Mouse (Mus musculus): ENCODE measurements around the gene Pik3ca. TPM values are rescaled to one million over a fixed set of nuclear protein-coding genes. Genes with fewer than 3 reads are reported as not detected.
"Not testable (repeated sequence)": the region's sequence is repeated elsewhere in the genome, so short reads cannot be mapped to it uniquely, and the experiment has no call there.

Pik3ca gene
- polyA plus RNA-seq, 1 experiment from 2014 or later, result 16.7 TPM

- ATAC-seq (replicated peaks; ENCODE audit: low FRiP score, low TSS enrichment, low read depth) (no peak), DNase-seq (ENCODE audit: low spot score) (no peak)
- H3K4me3 ChIP-seq (ENCODE audit: low read depth, low read length), result no peak overlapping the region
- no peak overlapping the region for H3K9ac ChIP-seq (ENCODE audit: low read length)
- H3K27ac ChIP-seq (ENCODE audit: low read depth), result no peak overlapping the region
- H3K9me3 ChIP-seq (ENCODE audit: control insufficient read depth, low read length), result no peaks in the 10 kb centered on the region
- peaks cover 13% of the 10 kb centered on the region for H3K4me1 ChIP-seq (replicated peaks; ENCODE audit: control insufficient read depth, insufficient read depth, low read length)
- H3K4me2 ChIP-seq (ENCODE audit: low read length), result no peak overlapping the region
- H3K36me3 ChIP-seq (ENCODE audit: control insufficient read depth, insufficient read depth, low read length), result no peaks in the 10 kb centered on the region
- 70% methylated on average over 4 of the region's 4 CpGs for WGBS
- H3K27me3 ChIP-seq (replicated peaks; ENCODE audit: control insufficient read depth, insufficient read depth, low read length), result no peaks in the 10 kb centered on the region
Measured at GRCm38 (mm10) chr3:32427695-32428094, 30.2 kb downstream of the Pik3ca start.

- Histone ChIP-seq H3K9ac (ENCODE audit: low read length) (no peak overlapping the region), H3K36me3 (ENCODE audit: control insufficient read depth, insufficient read depth, low read length) (no peaks in the 10 kb centered on the region), H3K27me3 (replicated peaks; ENCODE audit: control insufficient read depth, insufficient read depth, low read length) (no peaks in the 10 kb centered on the region), H3K4me3 (ENCODE audit: low read depth, low read length) (no peak overlapping the region), H3K4me2 (ENCODE audit: low read length) (no peak overlapping the region), H3K4me1 (replicated peaks; ENCODE audit: control insufficient read depth, insufficient read depth, low read length) (peaks cover 13% of the 10 kb centered on the region), H3K9me3 (ENCODE audit: control insufficient read depth, low read length) (no peaks in the 10 kb centered on the region), H3K27ac (ENCODE audit: low read depth) (no peak overlapping the region)
- DNase-seq (ENCODE audit: low spot score), result no peak
- no peak for ATAC-seq (replicated peaks; ENCODE audit: low FRiP score, low TSS enrichment, low read depth)
- WGBS, result 91% methylated on average over 3 of the region's 3 CpGs
Measured at GRCm38 (mm10) chr3:32428361-32428760, 30.9 kb downstream of the Pik3ca start.

GRCm38 (mm10) chr3:32428921-32429320, 31.4 kb downstream of the Pik3ca start:
- Histone ChIP-seq H3K4me3 (ENCODE audit: low read depth, low read length) (no peak overlapping the region), H3K9me3 (ENCODE audit: control insufficient read depth, low read length) (no peaks in the 10 kb centered on the region), H3K9ac (ENCODE audit: low read length) (no peak overlapping the region), H3K27me3 (replicated peaks; ENCODE audit: control insufficient read depth, insufficient read depth, low read length) (no peaks in the 10 kb centered on the region), H3K36me3 (ENCODE audit: control insufficient read depth, insufficient read depth, low read length) (no peaks in the 10 kb centered on the region), H3K4me1 (replicated peaks; ENCODE audit: control insufficient read depth, insufficient read depth, low read length) (peaks cover 13% of the 10 kb centered on the region), H3K4me2 (ENCODE audit: low read length) (no peak overlapping the region), H3K27ac (ENCODE audit: low read depth) (no peak overlapping the region)
- DNase-seq (ENCODE audit: low spot score) (no peak), ATAC-seq (replicated peaks; ENCODE audit: low FRiP score, low TSS enrichment, low read depth) (no peak)
- 39% methylated on average over 4 of the region's 4 CpGs for WGBS

- not testable (repeated sequence) for ATAC-seq (replicated peaks; ENCODE audit: low FRiP score, low TSS enrichment, low read depth); DNase-seq (ENCODE audit: low spot score)
Measured at GRCm38 (mm10) chr3:32429351-32429750, 31.9 kb downstream of the Pik3ca start.

GRCm38 (mm10) chr3:32430394-32430793, 32.9 kb downstream of the Pik3ca start:
- Histone ChIP-seq H3K9ac (ENCODE audit: low read length) (no peak overlapping the region), H3K4me2 (ENCODE audit: low read length) (no peak overlapping the region), H3K4me1 (replicated peaks; ENCODE audit: control insufficient read depth, insufficient read depth, low read length) (peaks cover 13% of the 10 kb centered on the region), H3K27ac (ENCODE audit: low read depth) (no peak overlapping the region), H3K27me3 (replicated peaks; ENCODE audit: control insufficient read depth, insufficient read depth, low read length) (no peaks in the 10 kb centered on the region), H3K4me3 (ENCODE audit: low read depth, low read length) (no peak overlapping the region), H3K36me3 (ENCODE audit: control insufficient read depth, insufficient read depth, low read length) (no peaks in the 10 kb centered on the region), H3K9me3 (ENCODE audit: control insufficient read depth, low read length) (no peaks in the 10 kb centered on the region)
- no peak for DNase-seq (ENCODE audit: low spot score)
- 82% methylated on average over 2 of the region's 2 CpGs for WGBS
- no peak for ATAC-seq (replicated peaks; ENCODE audit: low FRiP score, low TSS enrichment, low read depth)

More at GRCm38 (mm10) chr3:32429351-32429750, 31.9 kb downstream of the Pik3ca start:
- peaks cover 13% of the 10 kb centered on the region for H3K4me1 ChIP-seq (replicated peaks; ENCODE audit: control insufficient read depth, insufficient read depth, low read length)
- H3K4me2 ChIP-seq (ENCODE audit: low read length); H3K36me3 ChIP-seq (ENCODE audit: control insufficient read depth, insufficient read depth, low read length); H3K27me3 ChIP-seq (replicated peaks; ENCODE audit: control insufficient read depth, insufficient read depth, low read length); H3K9me3 ChIP-seq (ENCODE audit: control insufficient read depth, low read length); H3K27ac ChIP-seq (ENCODE audit: low read depth); H3K4me3 ChIP-seq (ENCODE audit: low read depth, low read length); H3K9ac ChIP-seq (ENCODE audit: low read length): not testable (repeated sequence)

- Histone ChIP-seq H3K36me3 (ENCODE audit: control insufficient read depth, insufficient read depth, low read length) (peaks cover 22% of the 10 kb centered on the region), H3K9ac (ENCODE audit: low read length) (no peak overlapping the region), H3K27ac (ENCODE audit: low read depth) (no peak overlapping the region), H3K9me3 (ENCODE audit: control insufficient read depth, low read length) (no peaks in the 10 kb centered on the region), H3K4me2 (ENCODE audit: low read length) (no peak overlapping the region), H3K4me3 (ENCODE audit: low read depth, low read length) (no peak overlapping the region), H3K27me3 (replicated peaks; ENCODE audit: control insufficient read depth, insufficient read depth, low read length) (no peaks in the 10 kb centered on the region), H3K4me1 (replicated peaks; ENCODE audit: control insufficient read depth, insufficient read depth, low read length) (peaks cover 4% of the 10 kb centered on the region; the same call in 1 of the 2 replicates)
- DNase-seq (ENCODE audit: low spot score) (no peak), ATAC-seq (replicated peaks; ENCODE audit: low FRiP score, low TSS enrichment, low read depth) (no peak)
- 60% methylated on average over 2 of the region's 2 CpGs for WGBS
Measured at GRCm38 (mm10) chr3:32434016-32434415, 36.5 kb downstream of the Pik3ca start.

- ATAC-seq (replicated peaks; ENCODE audit: low FRiP score, low TSS enrichment, low read depth) (no peak), DNase-seq (ENCODE audit: low spot score) (no peak)
- no peaks in the 10 kb centered on the region for H3K27me3 ChIP-seq (replicated peaks; ENCODE audit: control insufficient read depth, insufficient read depth, low read length)
- H3K4me1 ChIP-seq (replicated peaks; ENCODE audit: control insufficient read depth, insufficient read depth, low read length), result no peaks in the 10 kb centered on the region
- no peak overlapping the region for H3K9ac ChIP-seq (ENCODE audit: low read length)
- H3K36me3 ChIP-seq (ENCODE audit: control insufficient read depth, insufficient read depth, low read length), result peaks cover 43% of the 10 kb centered on the region
- H3K9me3 ChIP-seq (ENCODE audit: control insufficient read depth, low read length), result no peaks in the 10 kb centered on the region
- no peak overlapping the region for H3K4me3 ChIP-seq (ENCODE audit: low read depth, low read length)
- WGBS, result 70% methylated on average over 11 of the region's 11 CpGs
- H3K27ac ChIP-seq (ENCODE audit: low read depth), result no peak overlapping the region
- H3K4me2 ChIP-seq (ENCODE audit: low read length), result no peak overlapping the region
Measured at GRCm38 (mm10) chr3:32436101-32436500, 38.6 kb downstream of the Pik3ca start.

- Histone ChIP-seq H3K4me1 (replicated peaks; ENCODE audit: control insufficient read depth, insufficient read depth, low read length) (no peaks in the 10 kb centered on the region), H3K27ac (ENCODE audit: low read depth) (no peak overlapping the region), H3K9ac (ENCODE audit: low read length) (no peak overlapping the region), H3K36me3 (ENCODE audit: control insufficient read depth, insufficient read depth, low read length) (peaks cover 50% of the 10 kb centered on the region), H3K4me2 (ENCODE audit: low read length) (no peak overlapping the region), H3K27me3 (replicated peaks; ENCODE audit: control insufficient read depth, insufficient read depth, low read length) (no peaks in the 10 kb centered on the region), H3K9me3 (ENCODE audit: control insufficient read depth, low read length) (no peaks in the 10 kb centered on the region), H3K4me3 (ENCODE audit: low read depth, low read length) (no peak overlapping the region)
- DNase-seq (ENCODE audit: low spot score) (no peak), ATAC-seq (replicated peaks; ENCODE audit: low FRiP score, low TSS enrichment, low read depth) (no peak)
- WGBS, result 91% methylated on average over 6 of the region's 6 CpGs
Measured at GRCm38 (mm10) chr3:32437297-32437696, 39.8 kb downstream of the Pik3ca start.

- 92% methylated on average over 6 of the region's 6 CpGs for WGBS
- H3K9me3 ChIP-seq (ENCODE audit: control insufficient read depth, low read length), result no peaks in the 10 kb centered on the region
Measured at GRCm38 (mm10) chr3:32437820-32438219, 40.3 kb downstream of the Pik3ca start.

More at GRCm38 (mm10) chr3:32437820-32438219, 40.3 kb downstream of the Pik3ca start:
- H3K4me2 ChIP-seq (ENCODE audit: low read length), result no peak overlapping the region
- no peaks in the 10 kb centered on the region for H3K27me3 ChIP-seq (replicated peaks; ENCODE audit: control insufficient read depth, insufficient read depth, low read length)
- ATAC-seq (replicated peaks; ENCODE audit: low FRiP score, low TSS enrichment, low read depth) (no peak), DNase-seq (ENCODE audit: low spot score) (no peak)
- no peak overlapping the region for H3K9ac ChIP-seq (ENCODE audit: low read length)
- no peak overlapping the region for H3K27ac ChIP-seq (ENCODE audit: low read depth)
- H3K36me3 ChIP-seq (ENCODE audit: control insufficient read depth, insufficient read depth, low read length), result peaks cover 56% of the 10 kb centered on the region
- H3K4me1 ChIP-seq (replicated peaks; ENCODE audit: control insufficient read depth, insufficient read depth, low read length), result no peaks in the 10 kb centered on the region
- no peak overlapping the region for H3K4me3 ChIP-seq (ENCODE audit: low read depth, low read length)

All from intestine, embryonic 14.5 days (tissue).